Mouse (Mus musculus): Measurements from ENCODE around the gene Tfb1m.

DNA sequence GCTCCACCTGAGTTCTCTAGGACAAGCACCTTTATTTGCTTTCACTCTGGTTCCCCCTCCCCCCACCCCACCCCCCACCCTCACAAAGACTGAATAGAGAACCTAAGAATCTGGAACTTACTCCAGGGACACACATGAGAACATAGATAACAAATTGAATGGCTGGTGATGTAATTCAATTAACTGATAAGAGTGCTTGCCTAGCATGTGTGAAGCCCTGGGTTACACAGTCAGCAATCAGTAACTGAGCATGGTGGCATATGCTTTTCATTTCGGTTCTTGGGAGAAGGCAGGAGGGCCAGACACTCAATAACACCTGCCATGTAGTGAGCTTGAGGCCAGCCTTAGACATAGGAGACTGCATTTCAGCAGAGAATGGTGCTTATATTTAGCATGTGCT is 1.3 kb downstream of the Tfb1m start:
- TF ChIP-seq POLR2A (IDR thresholded peaks at IDR 0.05; ENCODE audit: insufficient read depth, low read length) (no peak), EP300 (IDR thresholded peaks at IDR 0.05; ENCODE audit: insufficient read depth, low read depth, low read length) (no peak)

Data from ES-Bruce4 (cell line).